Mouse (Mus musculus) liver, embryonic 14.5 days (tissue): Measurements from ENCODE around the gene Npvf. TPM values are rescaled to one million over a fixed set of nuclear protein-coding genes. Genes with fewer than 3 reads are reported as not detected.

Experiments used
- ATAC-seq: fragments of 200-750 bp; cut with Nextera tagmentation; 2 replicates; pipeline ENCODE4 v1.8.0; 2017; ENCODE audit warnings: moderate number of reproducible peaks, mild to moderate bottlenecking, moderate library complexity; ENCODE audit not compliant: insufficient read depth
- DNase-seq, 3 experiments: peaks; one replicate each; pipeline ENCODE4 v3.0.0-alpha.2; 2012 to 2013; ENCODE audit warnings: low read depth in 3 of 3, low spot score in 3 of 3
- H3K27ac ChIP-seq: fragments of 300-500 bp; sonication (generic); 2 replicates; pipeline ENCODE4 v1.5.1; 2014; ENCODE audit warnings: moderate library complexity, mild to moderate bottlenecking, control low read depth, inconsistent platforms
- H3K27me3 ChIP-seq: fragments of 300-500 bp; sonication (generic); 2 replicates; pipeline ENCODE4 v1.6.1; 2014; ENCODE audit warnings: mild to moderate bottlenecking, low read length, moderate library complexity; ENCODE audit not compliant: control insufficient read depth, insufficient read depth
- H3K36me3 ChIP-seq: fragments of 300-500 bp; sonication (generic); replicated peaks from 2 replicates; pipeline ENCODE4 v1.6.1; 2014; ENCODE audit warnings: low read depth; ENCODE audit not compliant: control insufficient read depth, insufficient read depth
- H3K4me1 ChIP-seq, 2 experiments: fragments of 200-500 bp in 1 of 2; fragments of 300-500 bp in 1 of 2; sonication (generic) in 1 of 2; replicated peaks; 2 replicates each; pipeline ENCODE4 v1.6.1; 2012 to 2014; ENCODE audit warnings: antibody characterized with exemption in 1 of 2, inconsistent platforms in 1 of 2, low read length in 1 of 2; ENCODE audit not compliant: control insufficient read depth in 2 of 2, insufficient read depth in 2 of 2
- H3K4me2 ChIP-seq: fragments of 300-500 bp; sonication (generic); 2 replicates; pipeline ENCODE4 v1.6.1; 2014; ENCODE audit warnings: low read depth, mild to moderate bottlenecking, control low read depth, moderate library complexity
- H3K4me3 ChIP-seq, 2 experiments: fragments of 200-500 bp in 1 of 2; fragments of 300-500 bp in 1 of 2; sonication (generic) in 1 of 2; 2 replicates each; pipeline ENCODE4 v1.5.1; 2012 to 2014; ENCODE audit warnings: low read depth in 2 of 2, low read length in 2 of 2, mild to moderate bottlenecking in 2 of 2, control low read depth in 1 of 2, inconsistent platforms in 1 of 2, moderate library complexity in 1 of 2; ENCODE audit not compliant: insufficient read depth in 1 of 2
- H3K9ac ChIP-seq: fragments of 300-500 bp; sonication (generic); replicated peaks from 2 replicates; pipeline ENCODE4 v1.6.1; 2014; ENCODE audit warnings: mild to moderate bottlenecking, control low read depth, moderate library complexity
- H3K9me3 ChIP-seq: fragments of 300-500 bp; sonication (generic); 2 replicates; pipeline ENCODE4 v1.6.1; 2016; ENCODE audit warnings: low read length, mixed read lengths; ENCODE audit not compliant: control insufficient read depth
- CTCF ChIP-seq: IDR thresholded peaks from 2 replicates; pipeline ENCODE4 v1.5.1; 2016; ENCODE audit warnings: antibody characterized with exemption, low read depth, control low read depth
- EP300 ChIP-seq: IDR thresholded peaks from 2 replicates; pipeline ENCODE4 v1.6.1; 2016; ENCODE audit warnings: antibody characterized with exemption, low read depth
- WGBS: fragments of 180-500 bp; shearing (Covaris S2); extraction: QIAGEN DNeasy Blood & Tissue Kit; methylation state at CpG from one replicate; pipeline ENCODE4 v1.1.7; 2014; ENCODE audit not compliant: insufficient replicate concordance; 5-methylcytosine and 5-hydroxymethylcytosine counted together
- polyA plus RNA-seq, 2 experiments: library from polyadenylated mRNA; depleted of rRNA in 1 of 2; stranded (reverse) in 1 of 2; unstranded in 1 of 2; fragments of >200 nt; fragmentation: Nextera tagmentation in 1 of 2; extraction: Ambion mirVana in 1 of 2; gene quantifications; 2 replicates each; pipeline versions ENCODE4 v1.2.1 to v1.2.3; 2012 to 2014

Npvf gene
- polyA plus RNA-seq, 2 experiments = not detected

- ATAC-seq = no peak
- H3K4me3 ChIP-seq = no peak overlapping the region
- H3K27ac ChIP-seq = no peak overlapping the region
- no peak for DNase-seq
- WGBS = 56% methylated on average over 5 of the region's 5 CpGs
- TF ChIP-seq CTCF (no peak), EP300 (no peak)
- no peaks in the 10 kb centered on the region for H3K4me1 ChIP-seq
- no peak overlapping the region for H3K9ac ChIP-seq
- no peaks in the 10 kb centered on the region for H3K36me3 ChIP-seq
- no peak overlapping the region for H3K4me2 ChIP-seq
- H3K27me3 ChIP-seq = no peaks in the 10 kb centered on the region
- H3K9me3 ChIP-seq = no peaks in the 10 kb centered on the region
Measured at GRCm38 (mm10) chr6:50658018-50658417, 3.8 kb upstream of the Npvf start.

DNA sequence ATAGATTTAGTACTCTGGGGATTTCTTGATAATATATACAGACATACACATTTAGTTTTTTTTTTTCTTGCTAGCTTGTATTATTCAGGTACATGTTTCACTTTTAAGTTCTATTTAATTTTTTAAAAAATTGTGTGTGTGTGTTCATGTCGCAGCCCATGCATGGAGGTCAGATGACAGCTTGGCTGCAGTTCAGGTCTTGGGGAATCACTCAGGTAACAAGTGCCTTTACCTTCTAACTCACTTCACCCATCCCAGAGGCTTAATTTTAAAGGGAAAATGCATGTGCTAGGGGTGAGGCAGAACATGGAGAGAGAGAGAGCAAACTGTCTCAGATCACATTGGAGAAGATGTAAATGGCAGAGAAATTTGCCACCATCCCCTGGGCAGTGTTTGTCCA lies 2.2 kb upstream of the Npvf start:
- no peak overlapping the region for H3K9ac ChIP-seq
- TF ChIP-seq CTCF (no peak), EP300 (no peak)
- no peak for DNase-seq
- H3K4me1 ChIP-seq = no peaks in the 10 kb centered on the region
- H3K9me3 ChIP-seq = no peaks in the 10 kb centered on the region
- no peak for ATAC-seq
- WGBS = 65% methylated on average over 1 of the region's 1 CpGs
- H3K4me3 ChIP-seq = no peak overlapping the region
- H3K4me2 ChIP-seq = no peak overlapping the region
- H3K36me3 ChIP-seq = no peaks in the 10 kb centered on the region
- H3K27ac ChIP-seq = no peak overlapping the region
- no peaks in the 10 kb centered on the region for H3K27me3 ChIP-seq

DNA sequence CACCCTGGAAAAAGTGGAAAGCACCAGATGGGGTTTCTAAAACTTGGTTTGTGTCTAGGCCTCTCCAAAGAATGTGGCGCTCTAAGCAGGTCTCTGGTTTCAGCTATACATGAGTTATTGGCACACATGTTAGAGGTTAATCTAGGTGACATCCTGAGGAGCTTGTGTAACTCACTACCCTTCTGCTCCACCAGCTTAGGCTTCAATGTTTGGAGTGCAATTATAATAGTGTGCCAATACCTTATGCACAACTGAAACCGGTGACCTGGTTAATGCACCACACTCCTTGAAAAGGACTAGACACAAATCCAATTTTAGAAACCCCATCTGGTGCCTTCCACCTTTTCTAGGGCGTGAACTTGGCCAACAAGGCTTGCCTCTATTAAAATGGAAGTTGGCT lies 1.7 kb upstream of the Npvf start:
- Histone ChIP-seq H3K9ac (no peak overlapping the region), H3K4me3 (no peak overlapping the region), H3K4me2 (no peak overlapping the region), H3K27ac (no peak overlapping the region), H3K36me3 (no peaks in the 10 kb centered on the region), H3K27me3 (no peaks in the 10 kb centered on the region), H3K9me3 (no peaks in the 10 kb centered on the region), H3K4me1 (no peaks in the 10 kb centered on the region)
- TF ChIP-seq CTCF = no peak
- TF ChIP-seq EP300 = no peak
- ATAC-seq = no peak
- WGBS = 54% methylated on average over 3 of the region's 3 CpGs
- DNase-seq = no peak

GRCm38 (mm10) chr6:50647656-50648055 lies 6.6 kb downstream of the Npvf start:
- H3K4me3 ChIP-seq = no peak overlapping the region
- no peak overlapping the region for H3K4me2 ChIP-seq
- H3K9me3 ChIP-seq = no peaks in the 10 kb centered on the region
- WGBS = 67% methylated on average over 6 of the region's 6 CpGs
- no peak for DNase-seq
- no peak for ATAC-seq
- no peaks in the 10 kb centered on the region for H3K4me1 ChIP-seq
- TF ChIP-seq CTCF (no peak), EP300 (no peak)
- no peaks in the 10 kb centered on the region for H3K36me3 ChIP-seq
- H3K27ac ChIP-seq = no peak overlapping the region
- no peaks in the 10 kb centered on the region for H3K27me3 ChIP-seq
- no peak overlapping the region for H3K9ac ChIP-seq

DNA sequence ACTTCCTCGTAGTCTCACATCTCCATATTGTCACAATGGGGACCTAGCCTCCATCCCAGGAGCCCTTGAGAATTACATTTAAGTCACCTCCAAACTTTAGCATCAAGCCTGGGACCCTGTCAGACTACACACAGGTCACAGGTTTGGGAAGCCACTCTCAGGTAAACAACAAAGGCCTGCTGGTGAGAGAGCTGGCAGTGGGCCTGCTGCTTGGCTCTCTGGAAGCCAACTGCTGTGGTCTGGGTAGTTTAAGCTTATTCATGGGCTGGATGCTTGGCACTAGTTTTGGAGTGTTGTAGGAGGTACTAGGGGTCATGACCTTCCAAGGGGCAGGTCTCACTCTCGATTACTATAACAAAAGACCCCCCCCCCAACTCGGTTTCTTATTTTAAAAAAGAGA lies 7.6 kb downstream of the Npvf start:
- ATAC-seq = no peak
- Histone ChIP-seq H3K4me2 (no peak overlapping the region), H3K9me3 (no peaks in the 10 kb centered on the region), H3K27me3 (no peaks in the 10 kb centered on the region), H3K36me3 (no peaks in the 10 kb centered on the region), H3K4me3 (no peak overlapping the region), H3K9ac (no peak overlapping the region), H3K27ac (no peak overlapping the region), H3K4me1 (no peaks in the 10 kb centered on the region)
- TF ChIP-seq CTCF (no peak), EP300 (no peak)
- no peak for DNase-seq
- WGBS = 40% methylated on average over 3 of the region's 3 CpGs

DNA sequence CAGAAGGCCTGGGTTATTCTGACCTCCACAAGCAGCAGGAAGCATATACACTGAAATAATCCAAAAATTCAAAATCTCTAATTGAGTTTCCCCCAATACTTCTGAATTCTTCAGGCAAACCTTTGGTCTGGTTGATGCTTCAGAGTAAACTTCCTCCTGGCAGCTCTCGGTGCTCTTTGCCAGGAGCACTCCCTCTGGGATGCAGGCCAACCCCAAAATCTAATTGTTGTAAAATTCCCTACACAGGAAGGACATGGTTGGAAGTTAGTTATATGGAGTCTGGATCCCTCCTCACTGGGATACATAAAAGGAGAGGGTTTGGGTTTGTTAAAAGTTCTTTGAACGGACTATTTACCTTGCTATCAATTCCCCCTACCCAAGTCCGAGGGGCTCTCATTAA lies 9.5 kb downstream of the Npvf start:
- no peaks in the 10 kb centered on the region for H3K9me3 ChIP-seq
- WGBS = 51% methylated on average over 3 of the region's 3 CpGs
- H3K9ac ChIP-seq = no peak overlapping the region
- no peak overlapping the region for H3K4me3 ChIP-seq
- ATAC-seq (no peak), DNase-seq (no peak)
- TF ChIP-seq CTCF (no peak), EP300 (no peak)
- no peak overlapping the region for H3K4me2 ChIP-seq
- H3K36me3 ChIP-seq = no peaks in the 10 kb centered on the region
- H3K27ac ChIP-seq = no peak overlapping the region
- H3K4me1 ChIP-seq = no peaks in the 10 kb centered on the region
- no peaks in the 10 kb centered on the region for H3K27me3 ChIP-seq
